Mouse (Mus musculus) E14TG2a.4 (cell line): Measurements from ENCODE around the gene Ffar4.

ENCODE experiments used
- NANOG ChIP-seq: IDR thresholded peaks from 2 replicates; pipeline ENCODE4 v1.6.1; 2014; ENCODE audit warnings: borderline replicate concordance, low read length, mixed read lengths
- POU5F1 ChIP-seq: IDR thresholded peaks from 2 replicates; pipeline ENCODE4 v1.6.1; 2014; ENCODE audit warnings: low read length, borderline replicate concordance

- TF ChIP-seq NANOG (no peak), POU5F1 (no peak)
These were observed 37.1 kb downstream of the Ffar4 start for GRCm38 (mm10) chr19:38133986-38134385.
